Mouse (Mus musculus): ENCODE measurements around the gene Snca. TPM values are rescaled to one million over a fixed set of nuclear protein-coding genes. Genes with fewer than 3 reads are reported as not detected.
"Not testable (repeated sequence)": the region's sequence is repeated elsewhere in the genome, so short reads cannot be mapped to it uniquely, and the experiment has no call there.

The Snca gene
- total RNA-seq, 2 experiments from 2014 or later = 0.82 to 1.5 TPM

DNA sequence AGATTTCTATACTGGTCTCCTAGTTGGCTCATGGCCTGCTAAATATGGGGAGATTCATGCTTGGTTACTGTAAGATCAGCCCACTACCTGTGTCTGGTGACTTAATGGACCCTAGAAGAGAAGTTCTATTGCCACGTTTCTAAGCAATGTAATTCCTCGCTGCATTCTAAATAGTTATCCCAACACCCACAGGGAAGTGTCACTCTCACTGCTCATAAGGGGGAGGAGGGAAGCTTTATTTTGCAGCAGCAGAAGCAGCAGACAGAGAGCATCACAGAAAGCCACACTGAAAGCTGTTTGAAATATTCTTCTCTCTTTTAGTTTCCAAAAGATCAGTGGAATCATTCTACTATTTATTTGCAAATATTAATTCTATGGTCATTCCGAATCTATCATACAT lies 64.0 kb downstream of the Snca start:
- intact Hi-C loops (cut with DNase I) = no loop called here
- Histone ChIP-seq H3K4me3 (no peak overlapping the region), H3K27ac (no peak overlapping the region)
- no peak for DNase-seq
- no peak for TF ChIP-seq CTCF (IDR thresholded peaks at IDR 0.05)

DNA sequence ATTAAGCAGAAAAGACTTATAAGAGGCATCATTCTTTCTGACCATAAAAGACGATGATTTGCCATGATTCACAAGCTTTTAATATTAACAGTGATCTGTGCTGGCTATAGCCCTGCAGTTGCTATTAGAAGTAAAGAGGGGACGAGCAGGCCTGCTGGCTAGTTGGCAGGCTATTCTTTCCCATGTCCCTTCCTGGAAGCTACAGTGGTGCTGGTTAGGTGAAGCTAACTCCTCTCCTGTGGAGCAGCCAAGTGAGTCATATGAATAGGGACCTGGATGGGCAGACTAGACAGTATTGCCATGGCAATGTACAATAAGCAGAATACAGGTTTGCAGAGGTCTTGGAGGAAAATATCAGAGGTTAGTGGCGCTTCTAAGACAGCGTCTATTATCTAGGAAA lies 66.8 kb downstream of the Snca start:
- TF ChIP-seq CTCF (IDR thresholded peaks at IDR 0.05) = no peak
- intact Hi-C loops (cut with DNase I) = no loop called here
- no peak for DNase-seq
- no peak overlapping the region for H3K4me3 ChIP-seq
- H3K27ac ChIP-seq = no peak overlapping the region

DNA sequence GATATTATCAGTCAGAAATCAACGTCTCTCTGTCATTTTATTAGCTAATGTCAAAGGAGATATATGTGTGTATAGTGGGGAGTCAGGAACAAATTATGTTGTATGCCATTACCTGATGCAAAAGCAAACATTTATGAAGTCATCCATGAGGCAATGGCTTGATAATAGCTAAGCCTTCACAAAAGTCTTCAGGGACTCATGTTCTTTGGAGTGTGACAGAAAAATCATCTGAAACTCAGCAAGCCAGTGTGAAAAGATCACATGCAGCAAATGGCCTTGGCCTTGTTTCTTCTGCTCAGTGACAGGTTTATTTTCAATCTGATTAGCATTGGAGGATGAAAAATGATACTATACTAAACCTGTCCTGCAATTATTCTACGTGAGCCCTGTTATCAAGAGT lies 67.9 kb downstream of the Snca start:
- intact Hi-C loops (cut with DNase I) = no loop called here
- Histone ChIP-seq H3K27ac (no peak overlapping the region), H3K4me3 (no peak overlapping the region)
- TF ChIP-seq CTCF (IDR thresholded peaks at IDR 0.05) = no peak
- no peak for DNase-seq

DNA sequence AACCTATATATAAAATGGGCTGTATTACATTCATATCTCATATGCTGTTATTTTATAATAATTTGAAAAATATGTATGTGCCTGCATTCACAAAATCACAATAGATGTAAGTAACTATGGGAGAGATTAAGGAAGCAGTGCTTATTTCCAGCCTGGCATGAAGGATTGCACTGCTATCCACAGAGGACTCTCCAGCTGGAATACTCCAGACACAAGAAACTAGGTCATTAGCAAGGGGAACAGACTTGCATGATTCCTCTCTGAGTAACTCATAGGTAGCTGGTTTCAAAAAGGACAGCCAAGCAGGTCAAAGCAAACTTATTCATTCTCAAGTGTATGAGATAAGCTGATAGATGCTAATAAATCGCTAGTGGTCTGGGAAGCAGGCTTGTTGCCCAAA lies 74.7 kb downstream of the Snca start:
- H3K4me3 ChIP-seq = no peak overlapping the region
- DNase-seq = no peak
- no peak for TF ChIP-seq CTCF (IDR thresholded peaks at IDR 0.05)
- H3K27ac ChIP-seq = no peak overlapping the region
- intact Hi-C loops (cut with DNase I) = no loop called here

DNA sequence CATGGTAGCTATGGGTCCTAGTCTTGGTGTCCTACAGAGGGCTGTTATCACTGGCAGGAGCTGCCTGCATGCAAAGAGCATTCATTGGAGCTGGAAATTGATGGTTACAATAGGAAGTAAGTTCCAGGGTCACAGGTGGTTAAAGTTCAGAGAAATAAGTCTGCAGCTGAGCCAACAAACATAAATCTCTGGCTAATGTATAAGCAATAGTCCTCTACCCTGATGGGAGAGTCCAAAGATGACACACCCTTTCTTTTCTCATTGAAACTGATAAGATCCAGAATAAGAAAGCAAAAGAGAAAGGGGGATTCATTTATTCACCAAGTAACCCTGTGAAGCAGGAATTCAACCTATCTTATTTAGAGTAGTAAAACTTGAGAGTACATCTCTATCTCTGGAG lies 83.7 kb downstream of the Snca start:
- Histone ChIP-seq H3K27ac (no peak overlapping the region), H3K4me3 (no peak overlapping the region)
- intact Hi-C loops (cut with DNase I) = no loop called here
- no peak for DNase-seq
- TF ChIP-seq CTCF (IDR thresholded peaks at IDR 0.05) = no peak

DNA sequence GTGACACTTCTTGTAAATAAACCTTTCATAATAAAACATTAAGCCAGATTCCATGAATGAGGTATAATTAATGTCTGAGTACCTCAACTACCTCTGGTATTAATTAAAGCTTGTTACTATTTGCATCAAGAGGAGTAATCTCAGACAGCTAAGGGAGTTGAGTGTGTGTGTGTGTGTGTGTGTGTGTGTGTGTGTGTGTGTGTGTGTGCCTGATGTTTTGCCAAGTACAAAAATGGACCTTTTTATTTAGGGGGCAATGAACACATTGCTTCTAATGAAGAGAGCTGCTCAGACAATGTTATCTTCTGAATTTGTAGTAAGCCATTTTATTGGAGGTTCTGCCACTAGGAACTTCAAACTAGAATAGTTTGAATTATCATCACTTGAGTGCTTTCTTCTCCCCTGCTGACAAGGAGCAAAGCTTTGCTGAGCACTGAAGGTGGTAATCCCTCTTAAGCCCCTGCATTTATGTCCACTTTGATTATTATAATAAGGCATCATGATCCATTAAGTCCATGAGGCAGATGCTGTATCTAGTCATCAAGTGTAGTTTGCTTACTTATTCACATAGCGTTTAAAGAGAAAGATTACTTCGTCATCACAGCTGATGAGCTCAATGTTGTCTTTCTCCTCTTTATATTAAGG lies 88.1 kb downstream of the Snca start:
- Histone ChIP-seq H3K27ac (no peak overlapping the region), H3K4me3 (no peak overlapping the region)
- no peak for DNase-seq
- TF ChIP-seq CTCF (IDR thresholded peaks at IDR 0.05) = no peak
- intact Hi-C loops (cut with DNase I) = no loop called here

DNA sequence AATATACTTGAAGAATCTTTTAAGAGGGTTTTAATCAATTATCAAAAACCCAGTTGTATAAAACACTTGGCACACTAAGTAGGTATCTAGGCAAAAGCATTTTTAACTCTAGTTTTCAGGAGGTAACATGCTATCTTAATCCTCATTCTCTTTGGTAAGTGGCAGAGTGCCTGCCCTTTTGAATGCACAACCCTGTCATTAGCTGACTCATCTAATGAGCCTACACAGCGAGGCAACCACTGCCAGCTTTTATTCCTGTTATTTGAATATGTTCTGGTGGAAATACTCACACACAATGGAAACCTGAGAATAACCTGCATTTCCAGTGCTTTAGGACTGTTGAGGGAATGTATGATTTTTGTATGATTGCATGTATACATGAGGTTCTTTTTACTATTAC lies 89.9 kb downstream of the Snca start:
- no peak for TF ChIP-seq CTCF (IDR thresholded peaks at IDR 0.05)

DNA sequence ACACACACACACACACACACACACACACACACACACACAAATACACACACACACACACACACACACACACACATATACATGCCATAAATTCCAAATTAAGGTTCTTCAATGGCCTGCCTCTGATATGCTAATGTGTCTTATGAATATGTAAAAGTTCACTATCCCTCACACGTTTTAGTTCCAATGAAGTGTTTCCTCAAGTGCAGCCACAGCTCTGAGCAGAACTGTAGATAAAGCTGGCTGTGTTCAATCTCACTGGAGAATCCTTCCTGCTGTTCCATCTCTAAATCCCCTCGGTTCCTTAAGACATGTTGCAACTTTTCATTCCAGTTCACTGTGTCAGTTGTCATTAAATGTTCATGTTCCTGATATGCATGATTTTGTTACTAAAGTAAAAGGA lies 98.5 kb downstream of the Snca start:
- intact Hi-C loops (cut with DNase I) = no loop called here
- H3K27ac ChIP-seq = no peak overlapping the region
- TF ChIP-seq CTCF (IDR thresholded peaks at IDR 0.05) = no peak
- H3K4me3 ChIP-seq = no peak overlapping the region
- no peak for DNase-seq

More for the DNA sequence above, 89.9 kb downstream of the Snca start:
- DNase-seq = no peak
- H3K4me3 ChIP-seq = no peak overlapping the region
- intact Hi-C loops (cut with DNase I) = no loop called here
- no peak overlapping the region for H3K27ac ChIP-seq

DNA sequence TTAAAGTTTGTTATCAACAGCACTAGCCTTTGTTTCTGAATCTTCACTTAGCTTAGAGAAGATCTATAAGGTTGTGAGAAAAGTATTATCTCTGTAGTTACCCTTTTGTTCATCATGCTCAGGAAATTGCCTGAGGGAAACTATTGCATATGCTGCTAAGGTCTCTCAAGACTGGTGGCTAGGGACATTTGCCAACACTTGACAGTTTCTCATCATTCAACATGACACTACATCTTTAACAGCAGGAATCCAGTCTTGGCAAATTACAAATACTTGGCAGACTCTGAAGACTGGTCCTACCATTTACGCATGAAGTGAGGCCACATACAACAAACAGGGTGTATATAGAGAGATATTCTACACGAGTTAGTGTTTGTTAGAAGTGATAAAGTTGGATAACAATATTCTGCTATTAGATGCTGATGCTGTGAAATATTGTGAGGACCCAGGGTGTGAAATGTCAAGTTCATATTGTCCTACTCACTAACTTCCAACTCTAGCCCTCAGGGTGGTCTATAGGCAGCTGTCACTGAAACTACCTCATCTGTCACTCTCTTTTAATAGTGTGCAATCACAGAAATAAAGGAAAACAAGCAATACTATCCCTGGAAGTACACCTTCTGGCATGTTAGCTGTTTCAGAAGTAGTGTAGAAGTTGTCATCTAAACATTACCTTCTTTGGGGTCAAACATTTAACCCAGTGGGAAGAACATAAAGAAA lies 105.4 kb downstream of the Snca start:
- Histone ChIP-seq H3K4me3 (no peak overlapping the region), H3K27ac (no peak overlapping the region)
- no peak for TF ChIP-seq CTCF (IDR thresholded peaks at IDR 0.05)
- DNase-seq = no peak
- intact Hi-C loops (cut with DNase I) = no loop called here

DNA sequence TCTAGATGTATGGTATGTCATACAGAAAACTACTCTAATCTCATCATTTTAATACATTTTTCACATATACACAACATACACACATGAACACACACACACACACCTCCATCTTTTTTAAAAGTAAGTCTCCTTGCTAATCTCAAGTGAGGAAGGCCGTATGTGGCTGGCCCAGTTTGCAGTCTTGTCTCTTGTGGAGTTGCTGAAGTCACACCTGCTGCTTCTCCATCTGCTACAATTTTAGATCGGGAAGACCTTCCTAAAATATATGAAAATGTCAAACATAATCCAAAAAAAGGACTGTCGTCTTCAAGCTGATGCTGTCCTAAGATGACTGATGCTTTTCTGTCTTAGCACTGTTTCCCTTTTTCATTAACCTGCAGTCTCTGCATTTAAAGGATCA lies 112.1 kb downstream of the Snca start:
- no peak for DNase-seq
- Histone ChIP-seq H3K4me3 (no peak overlapping the region), H3K27ac (no peak overlapping the region)
- no peak for TF ChIP-seq CTCF (IDR thresholded peaks at IDR 0.05)
- intact Hi-C loops (cut with DNase I) = no loop called here

DNA sequence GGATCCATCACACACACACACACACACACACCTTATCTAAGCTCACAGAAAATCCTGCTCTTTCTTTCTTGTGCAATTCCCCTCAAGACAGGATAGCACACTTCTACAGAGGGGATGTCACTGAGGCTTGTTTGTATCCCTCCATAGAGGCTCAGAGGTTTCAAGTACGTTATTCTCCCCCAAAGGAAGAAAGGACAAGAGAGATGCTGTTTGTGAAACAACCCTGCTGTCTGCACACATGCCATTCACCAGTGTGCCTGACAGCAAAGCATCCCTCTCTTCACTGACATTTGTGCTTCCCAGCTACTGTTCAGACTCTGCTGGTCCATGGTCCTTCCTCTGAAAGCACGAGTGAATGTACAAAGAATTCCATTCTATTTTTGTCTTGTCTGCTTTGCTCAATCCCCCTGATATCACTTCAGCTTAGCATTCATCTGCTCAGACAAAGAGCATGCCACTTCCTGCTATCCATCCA lies 119.6 kb downstream of the Snca start:
- no peak for DNase-seq
- TF ChIP-seq CTCF (IDR thresholded peaks at IDR 0.05) = no peak
- no peak overlapping the region for H3K4me3 ChIP-seq
- intact Hi-C loops (cut with DNase I) = no loop called here
- no peak overlapping the region for H3K27ac ChIP-seq

DNA sequence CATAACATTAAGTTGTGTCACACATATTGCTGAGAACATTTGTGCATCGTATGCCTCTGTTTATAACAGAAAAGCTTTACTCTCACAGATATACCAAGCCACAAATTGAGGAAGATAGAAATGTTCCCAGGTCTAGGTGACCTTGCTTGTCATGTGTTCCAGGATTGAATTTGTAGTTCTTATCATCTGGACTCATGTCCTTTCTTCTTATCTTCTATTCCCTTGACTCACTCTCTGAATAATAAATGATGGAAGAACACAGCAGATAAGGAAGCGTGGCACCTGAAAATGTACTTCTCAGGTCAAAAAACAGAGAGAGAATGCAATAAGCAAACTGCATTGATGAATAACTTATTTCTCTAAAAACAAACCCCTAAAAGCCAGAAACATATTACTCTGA lies 131.6 kb downstream of the Snca start:
- no peak for TF ChIP-seq CTCF (IDR thresholded peaks at IDR 0.05)

DNA sequence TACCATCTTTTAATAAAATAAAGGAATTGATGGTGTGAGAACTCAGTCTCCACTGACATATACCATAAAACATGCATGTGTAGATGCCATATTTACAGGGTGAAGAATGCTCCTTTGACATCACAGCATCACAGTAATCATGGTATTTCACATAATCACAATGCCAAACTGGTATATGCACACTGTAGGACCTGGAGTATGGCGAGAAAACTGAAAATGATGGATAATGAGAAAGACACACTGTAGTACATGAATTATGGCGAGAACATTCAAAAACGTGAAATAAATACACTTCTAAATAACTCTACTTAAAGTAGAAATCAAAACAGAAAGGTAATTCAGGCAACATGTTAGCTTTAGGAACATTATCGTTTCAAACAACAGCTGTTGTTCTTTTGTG lies 142.6 kb downstream of the Snca start:
- intact Hi-C loops (cut with DNase I); H3K27ac ChIP-seq; DNase-seq; H3K4me3 ChIP-seq: not testable (repeated sequence)

More for the DNA sequence above, 131.6 kb downstream of the Snca start:
- Histone ChIP-seq H3K4me3 (no peak overlapping the region), H3K27ac (no peak overlapping the region)
- intact Hi-C loops (cut with DNase I) = no loop called here
- no peak for DNase-seq

DNA sequence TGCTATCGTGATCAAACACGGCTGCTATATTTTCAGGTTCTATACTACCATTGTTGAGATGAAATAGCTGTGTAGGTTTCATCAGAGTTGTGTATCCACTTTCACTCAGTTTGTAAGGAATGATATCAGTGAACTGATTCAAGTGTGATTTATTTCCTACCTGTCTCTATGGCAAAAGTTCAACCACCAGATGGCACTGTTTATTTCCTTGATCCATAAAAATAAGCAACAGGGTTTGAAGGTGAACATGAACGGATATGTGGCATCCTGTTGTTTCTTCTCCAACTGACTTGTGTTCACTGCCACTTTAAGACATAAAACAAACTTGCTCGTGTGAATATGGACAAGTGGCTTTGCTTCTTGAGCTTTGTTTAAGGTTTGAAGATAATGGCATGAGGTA lies 147.4 kb downstream of the Snca start:
- intact Hi-C loops (cut with DNase I) = no loop called here
- TF ChIP-seq CTCF (IDR thresholded peaks at IDR 0.05) = peak; percentile 36; the same call in 1 of the 2 replicates

More for the DNA sequence above, 147.4 kb downstream of the Snca start:
- Histone ChIP-seq H3K4me3 (no peak overlapping the region), H3K27ac (no peak overlapping the region)
- no peak for DNase-seq

Other genes with a start within 250 kb of the Snca start
- gene Mmrn1, start 95.1 kb upstream of the Snca start, total RNA-seq (2021) = 1 to 10 TPM in 1 of 2 experiments, under 1 TPM in 1; 0.92 to 2.0 TPM